Mouse (Mus musculus) CH12.LX (cell line): ENCODE measurements at regions not wholly inside any gene's neighbourhood (a gene's known extent, or its start where the extent isn't known, plus 50 kb on each side); places are given as distances from the start of the nearest gene placed in this dataset.

ENCODE experiments used
- DNase-seq: peaks from one replicate; pipeline ENCODE4 v3.0.0-alpha.2; 2013; ENCODE audit errors: extremely low read depth
- H3K27ac ChIP-seq: 2 replicates; pipeline ENCODE4 v1.5.1; 2012; ENCODE audit warnings: low read depth, mild to moderate bottlenecking, control low read depth, moderate library complexity; ENCODE audit not compliant: insufficient read depth
- H3K27me3 ChIP-seq: replicated peaks from 2 replicates; pipeline ENCODE3; 2012; ENCODE audit warnings: inconsistent platforms
- H3K36me3 ChIP-seq, 2 experiments: replicated peaks in 1 of 2; 2 replicates each; pipeline versions ENCODE3 to v1.6.1; 2012; ENCODE audit warnings: inconsistent platforms in 1 of 2, low read length in 1 of 2, mild to moderate bottlenecking in 1 of 2, mixed read lengths in 1 of 2, moderate library complexity in 1 of 2; ENCODE audit not compliant: control insufficient read depth in 1 of 2, insufficient read depth in 1 of 2
- H3K4me1 ChIP-seq, 2 experiments: 2 replicates each; pipeline ENCODE4 v1.6.1; 2012; ENCODE audit warnings: inconsistent platforms in 1 of 2, moderate library complexity in 1 of 2; ENCODE audit not compliant: insufficient read depth in 2 of 2, control insufficient read depth in 1 of 2
- H3K4me2 ChIP-seq: 2 replicates; pipeline ENCODE4 v1.6.1; 2012; ENCODE audit warnings: low read depth, mild to moderate bottlenecking, control low read depth; ENCODE audit not compliant: poor library complexity, insufficient read depth, severe bottlenecking
- H3K4me3 ChIP-seq, 3 experiments: fragments of 150-350 bp in 1 of 3; sonication (generic) in 1 of 3; replicated peaks in 1 of 3; 2 replicates each; pipeline versions ENCODE3 to v1.5.1; 2011 to 2012; ENCODE audit warnings: low read depth in 2 of 3, low read length in 2 of 3, mild to moderate bottlenecking in 2 of 3, moderate library complexity in 2 of 3, control low read depth in 1 of 3, improper control_type of control experiment in 1 of 3, inconsistent platforms in 1 of 3, mixed read lengths in 1 of 3; ENCODE audit not compliant: poor library complexity in 1 of 3
- H3K79me2 ChIP-seq: replicated peaks from 2 replicates; pipeline ENCODE4 v1.6.1; 2012; ENCODE audit warnings: mild to moderate bottlenecking, moderate library complexity; ENCODE audit not compliant: control insufficient read depth, poor library complexity, insufficient read depth, severe bottlenecking; ENCODE audit errors: extremely low read depth
- H3K9ac ChIP-seq: 2 replicates; pipeline ENCODE4 v1.6.1; 2012; ENCODE audit warnings: low read depth, mild to moderate bottlenecking, control low read depth, moderate library complexity; ENCODE audit not compliant: insufficient read depth
- H3K9me3 ChIP-seq: replicated peaks from 2 replicates; pipeline ENCODE3; 2012; ENCODE audit warnings: low read length, inconsistent platforms, mixed read lengths
- CHD1 ChIP-seq: IDR thresholded peaks from 2 replicates; pipeline ENCODE4 v1.6.1; 2012; ENCODE audit warnings: low read depth, low read length, improper control_type of control experiment, inconsistent platforms
- CHD2 ChIP-seq: IDR thresholded peaks from 2 replicates; pipeline ENCODE4 v1.6.1; 2011; ENCODE audit warnings: low read length, improper control_type of control experiment
- E2F4 ChIP-seq: IDR thresholded peaks from 2 replicates; pipeline ENCODE4 v1.6.1; 2011; ENCODE audit warnings: low read depth, low read length, improper control_type of control experiment; ENCODE audit not compliant: insufficient replicate concordance
- EP300 ChIP-seq: IDR thresholded peaks from 2 replicates; pipeline ENCODE4 v1.6.1; 2011; ENCODE audit warnings: low read length, improper control_type of control experiment
- ETS1 ChIP-seq: conservative IDR thresholded peaks from 2 replicates; pipeline ENCODE4 v1.6.1; 2012; ENCODE audit warnings: low read depth, mild to moderate bottlenecking, inconsistent platforms, low read length, improper control_type of control experiment, moderate library complexity
- GABPA ChIP-seq: IDR thresholded peaks from 2 replicates; pipeline ENCODE4 v1.6.1; 2012; ENCODE audit warnings: low read depth, low read length, improper control_type of control experiment, inconsistent platforms; ENCODE audit not compliant: insufficient replicate concordance
- HCFC1 ChIP-seq: IDR thresholded peaks from 2 replicates; pipeline ENCODE4 v1.6.1; 2012; ENCODE audit warnings: low read depth, mild to moderate bottlenecking, inconsistent platforms, low read length, improper control_type of control experiment
- IRF4 ChIP-seq: IDR thresholded peaks from 2 replicates; pipeline ENCODE4 v1.6.1; 2014; ENCODE audit warnings: low read depth, mild to moderate bottlenecking, inconsistent platforms, low read length, improper control_type of control experiment
- JUN ChIP-seq: IDR thresholded peaks from 2 replicates; pipeline ENCODE4 v1.6.1; 2011; ENCODE audit warnings: low read depth, mild to moderate bottlenecking, low read length, improper control_type of control experiment, moderate library complexity; ENCODE audit not compliant: insufficient read depth
- JUND ChIP-seq: conservative IDR thresholded peaks from 2 replicates; pipeline ENCODE4 v1.6.1; 2011; ENCODE audit warnings: low read depth, low read length, improper control_type of control experiment
- KAT2A ChIP-seq: IDR thresholded peaks from 2 replicates; pipeline ENCODE4 v1.6.1; 2012; ENCODE audit warnings: low read length, improper control_type of control experiment, inconsistent platforms; ENCODE audit not compliant: insufficient replicate concordance
- MAX ChIP-seq: IDR thresholded peaks from 2 replicates; pipeline ENCODE4 v1.6.1; 2011; ENCODE audit warnings: low read length, improper control_type of control experiment
- MXI1 ChIP-seq: IDR thresholded peaks from 2 replicates; pipeline ENCODE4 v1.6.1; 2011; ENCODE audit warnings: mild to moderate bottlenecking, low read depth, low read length, improper control_type of control experiment
- MYC ChIP-seq: IDR thresholded peaks from 2 replicates; pipeline ENCODE4 v1.6.1; 2011; ENCODE audit warnings: low read depth, mild to moderate bottlenecking, improper control_type of control experiment, low read length
- NELFE ChIP-seq: IDR thresholded peaks from 2 replicates; pipeline ENCODE4 v1.6.1; 2011; ENCODE audit warnings: low read depth, low read length, improper control_type of control experiment
- POLR2A ChIP-seq: IDR thresholded peaks from 2 replicates; pipeline ENCODE4 v1.6.1; 2011; ENCODE audit warnings: low read depth, mild to moderate bottlenecking, improper control_type of control experiment, low read length
- POLR2AphosphoS2 ChIP-seq: IDR thresholded peaks from 2 replicates; pipeline ENCODE4 v1.6.1; 2011; ENCODE audit warnings: low read depth, low read length, improper control_type of control experiment
- RAD21 ChIP-seq: IDR thresholded peaks from 2 replicates; pipeline ENCODE4 v1.6.1; 2011; ENCODE audit warnings: low read depth, mild to moderate bottlenecking, low read length, improper control_type of control experiment, moderate library complexity
- RCOR1 ChIP-seq: conservative IDR thresholded peaks from 2 replicates; pipeline ENCODE4 v1.6.1; 2012; ENCODE audit warnings: low read depth, mild to moderate bottlenecking, inconsistent platforms, low read length, improper control_type of control experiment
- SIN3A ChIP-seq: IDR thresholded peaks from 2 replicates; pipeline ENCODE4 v1.6.1; 2012; ENCODE audit warnings: low read length, improper control_type of control experiment, inconsistent platforms
- SMC3 ChIP-seq: IDR thresholded peaks from 2 replicates; pipeline ENCODE4 v1.6.1; 2011; ENCODE audit warnings: low read depth, low read length, improper control_type of control experiment
- UBTF ChIP-seq: IDR thresholded peaks from 2 replicates; pipeline ENCODE4 v1.6.1; 2012; ENCODE audit warnings: low read depth, mild to moderate bottlenecking, inconsistent platforms, low read length, improper control_type of control experiment, moderate library complexity
- USF1 ChIP-seq: IDR thresholded peaks from 2 replicates; pipeline ENCODE4 v1.6.1; 2014; ENCODE audit warnings: low read depth, mild to moderate bottlenecking, inconsistent platforms, low read length, improper control_type of control experiment
- USF2 ChIP-seq: conservative IDR thresholded peaks from 2 replicates; pipeline ENCODE4 v1.6.1; 2011; ENCODE audit warnings: low read depth, low read length, improper control_type of control experiment
- ZC3H11A ChIP-seq: IDR thresholded peaks from 2 replicates; pipeline ENCODE4 v1.6.1; 2012; ENCODE audit warnings: low read depth, mild to moderate bottlenecking, inconsistent platforms, low read length, improper control_type of control experiment
- ZKSCAN1 ChIP-seq: IDR thresholded peaks from 2 replicates; pipeline ENCODE4 v1.6.1; 2012; ENCODE audit warnings: low read depth, inconsistent platforms, low read length, improper control_type of control experiment, borderline replicate concordance
- dilution Hi-C: fragments of 300-500 bp; cut with MboI; formaldehyde crosslinking; loops from 2 replicates; pipeline ENCODE4 v1.14.3; 2020; ENCODE audit warnings: low sequenced_read_pairs; ENCODE audit not compliant: extremely low pct_unique_long_range_greater_than_20kb, extremely low pct_ligation_motif_present
- in situ Hi-C: fragments of 300-500 bp; cut with MboI; formaldehyde crosslinking; loops from 3 replicates; pipeline ENCODE4 v1.14.3; 2019; ENCODE audit warnings: low sequenced_read_pairs, low pct_ligation_motif_present, low pct_unique_long_range_greater_than_20kb, mixed read lengths

GRCm38 (mm10) chr12:28353140-28353539 is 199.1 kb downstream of the Dcdc2c start:
- Histone ChIP-seq H3K9me3 (no peaks in the 10 kb centered on the region), H3K4me2 (no peak overlapping the region), H3K4me1 (no peaks in the 10 kb centered on the region), H3K9ac (no peak overlapping the region), H3K4me3 (no peak overlapping the region), H3K27me3 (no peaks in the 10 kb centered on the region), H3K79me2 (no peaks in the 10 kb centered on the region; the same call in 1 of the 2 replicates), H3K27ac (no peak overlapping the region), H3K36me3 (no peaks in the 10 kb centered on the region)
- in situ Hi-C loops, result no loop called here
- TF ChIP-seq POLR2AphosphoS2, result no peak
- no peak for TF ChIP-seq CHD1
- TF ChIP-seq GABPA, result no peak
- no peak for TF ChIP-seq RAD21
- no peak for TF ChIP-seq ZC3H11A
- TF ChIP-seq POLR2A, result no peak
- no peak for TF ChIP-seq UBTF
- no peak for TF ChIP-seq SMC3
- TF ChIP-seq JUN, result no peak
- no peak for TF ChIP-seq RCOR1
- TF ChIP-seq HCFC1, result no peak
- TF ChIP-seq USF2, result no peak
- no peak for TF ChIP-seq ETS1
- TF ChIP-seq SIN3A, result no peak
- dilution Hi-C loops, result no loop called here
- DNase-seq, result no peak

DNA sequence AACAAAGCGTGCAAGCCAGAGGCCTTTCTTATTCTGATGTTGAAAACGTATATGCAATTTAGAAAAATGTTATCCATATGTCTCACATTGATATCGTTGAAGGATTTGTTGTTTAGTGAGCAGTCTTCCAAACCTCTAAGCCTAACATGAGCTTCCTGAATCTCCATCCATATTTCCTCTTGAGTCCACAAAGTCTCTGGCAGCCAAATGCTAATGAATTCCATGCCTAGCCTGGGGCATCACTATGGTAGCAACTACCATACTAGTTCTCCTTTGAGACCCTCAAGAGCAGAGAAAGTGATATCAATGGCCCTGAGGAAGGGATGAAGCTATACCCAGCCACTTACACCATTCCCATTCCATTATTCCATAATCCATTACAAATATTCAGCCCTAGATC is 199.6 kb downstream of the Dcdc2c start:
- H3K27me3 ChIP-seq, result no peaks in the 10 kb centered on the region
- no peaks in the 10 kb centered on the region for H3K9me3 ChIP-seq
- no peaks in the 10 kb centered on the region for H3K36me3 ChIP-seq
- H3K4me1 ChIP-seq, result no peaks in the 10 kb centered on the region
- H3K4me2 ChIP-seq, result no peak overlapping the region
- no peak for TF ChIP-seq CHD2
- in situ Hi-C loops, result no loop called here
- H3K4me3 ChIP-seq, result no peak overlapping the region
- H3K79me2 ChIP-seq, result no peaks in the 10 kb centered on the region; the same call in 1 of the 2 replicates
- dilution Hi-C loops, result no loop called here
- no peak overlapping the region for H3K27ac ChIP-seq
- DNase-seq, result no peak
- H3K9ac ChIP-seq, result no peak overlapping the region

DNA sequence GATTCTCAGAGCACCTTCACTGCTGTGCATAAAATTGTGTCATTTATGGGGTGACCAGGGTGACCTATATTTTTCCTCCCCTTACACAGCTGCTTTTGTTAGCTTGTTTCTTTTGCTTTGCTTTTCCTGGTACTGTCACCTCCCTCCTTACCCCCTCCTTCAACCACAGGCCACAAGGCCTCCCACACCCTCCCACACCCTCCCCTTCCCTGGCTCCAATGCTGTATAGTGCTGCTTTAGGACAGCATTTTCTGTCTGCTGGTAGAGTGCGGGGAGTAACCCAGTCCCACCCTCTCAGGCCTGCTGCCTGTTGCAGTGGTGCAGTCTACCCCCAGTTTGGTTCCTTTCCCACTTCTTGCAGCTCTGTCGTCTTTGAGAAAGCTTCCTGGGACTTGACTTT is 209.5 kb downstream of the Dcdc2c start:
- Histone ChIP-seq H3K27me3 (no peaks in the 10 kb centered on the region), H3K9me3 (no peaks in the 10 kb centered on the region), H3K36me3 (no peaks in the 10 kb centered on the region), H3K27ac (no peak overlapping the region), H3K9ac (no peak overlapping the region), H3K4me3 (no peak overlapping the region)
- in situ Hi-C loops, result no loop called here
- dilution Hi-C loops, result no loop called here
- TF ChIP-seq POLR2A (no peak), NELFE (no peak), GABPA (no peak), IRF4 (no peak), RCOR1 (no peak), SMC3 (no peak), JUND (no peak), KAT2A (no peak), CHD1 (no peak), MXI1 (no peak), E2F4 (no peak), MYC (no peak), MAX (no peak), USF1 (no peak), JUN (no peak), EP300 (no peak), POLR2AphosphoS2 (no peak), ZKSCAN1 (no peak)
- TF ChIP-seq, all 38 proteins: peak for 0
- no peak overlapping the region for H3K4me2 ChIP-seq
- peaks cover 0 to 8% of the 10 kb centered on the region in 2 experiments; a peak in 1 of 4 replicates for H3K4me1 ChIP-seq
- no peak for DNase-seq
- no peaks in the 10 kb centered on the region for H3K79me2 ChIP-seq
